Mouse (Mus musculus) T-helper 17 cell (primary cell): ENCODE results near the gene Zfp988.
"Not testable (repeated sequence)": the region's sequence is repeated elsewhere in the genome, so short reads cannot be mapped to it uniquely, and the experiment has no call there.

ENCODE experiments used
- in situ Hi-C, 2 experiments: fragments of 300-600 bp; cut with MboI, MseI; formaldehyde crosslinking; loops; 1 replicate in 1 of 2; 2 replicates in 1 of 2; pipeline ENCODE4 v1.15.1; 2025; ENCODE audit warnings: high pct_unique_total_duplicates in 2 of 2

Zfp988 gene

DNA sequence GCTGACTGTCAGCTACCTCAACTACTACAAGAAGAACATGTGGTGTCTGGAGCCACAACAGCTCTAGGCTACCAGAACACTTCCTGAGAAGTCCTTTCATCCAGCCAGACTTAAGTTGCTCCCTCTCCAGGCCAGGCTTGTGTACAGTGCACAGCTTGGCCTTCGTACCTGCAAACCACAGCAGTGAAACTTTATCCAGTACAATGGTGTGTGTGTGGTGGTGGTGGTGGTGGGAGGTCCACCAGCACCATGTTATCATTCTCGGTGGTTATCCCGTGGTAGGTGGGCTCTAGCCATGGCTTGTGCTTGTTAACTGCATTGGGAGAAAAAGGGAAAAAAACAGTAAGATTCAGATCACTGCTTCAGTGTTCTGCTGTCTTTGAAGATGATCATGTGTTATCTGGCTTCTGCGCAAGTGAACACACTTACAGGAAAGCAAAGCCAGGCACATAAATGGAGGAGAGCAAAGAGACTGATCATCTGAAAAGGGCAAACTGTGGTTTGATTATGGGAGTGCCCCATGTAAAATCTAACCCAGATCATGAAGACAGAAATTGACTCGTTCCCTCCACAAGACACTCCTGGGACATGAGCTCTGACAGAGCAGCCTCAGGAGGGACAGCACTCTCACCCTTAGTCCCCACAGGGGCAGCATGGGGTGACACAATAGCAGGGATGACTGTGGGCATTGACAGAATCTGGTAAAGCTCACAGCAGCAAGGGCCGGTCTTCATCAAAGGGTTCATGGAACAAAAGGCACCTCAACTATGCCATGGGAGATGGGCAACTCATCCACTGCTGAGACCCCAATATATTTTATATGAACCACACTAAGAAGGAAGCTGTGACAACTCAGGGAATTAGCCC lies 37.8 kb downstream of the Zfp988 start:
- in situ Hi-C loops, result not testable (repeated sequence)

- in situ Hi-C loops, result loop anchor here in 1 of 2 experiments (5.0 kb wide), 1 partner anchor 533 kb away; no protein-coding TSS in a partner anchor
These were observed 39.6 kb downstream of the Zfp988 start for GRCm38 (mm10) chr4:147345061-147345554.

GRCm38 (mm10) chr4:147346361-147347035 lies 41.0 kb downstream of the Zfp988 start:
- in situ Hi-C loops, result loop anchor here in 1 of 2 experiments (5.0 kb wide), 1 partner anchor 534 kb away; no protein-coding TSS in a partner anchor

- in situ Hi-C loops, result loop anchor here in 1 of 2 experiments (5.0 kb wide), 1 partner anchor 535 kb away; no protein-coding TSS in a partner anchor
These were observed 41.8 kb downstream of the Zfp988 start for GRCm38 (mm10) chr4:147347300-147347699.

GRCm38 (mm10) chr4:147347880-147348279 lies 42.4 kb downstream of the Zfp988 start:
- in situ Hi-C loops, result loop anchor here in 1 of 2 experiments (5.0 kb wide), 1 partner anchor 536 kb away; no protein-coding TSS in a partner anchor

- in situ Hi-C loops, result loop anchor here in 1 of 2 experiments (5.0 kb wide), 1 partner anchor 536 kb away; no protein-coding TSS in a partner anchor
These were observed 42.9 kb downstream of the Zfp988 start for GRCm38 (mm10) chr4:147348401-147348800.

GRCm38 (mm10) chr4:147348906-147349686 lies 43.6 kb downstream of the Zfp988 start:
- in situ Hi-C loops, result loop anchor here in 1 of 2 experiments (5.0 kb wide), 1 partner anchor 537 kb away; no protein-coding TSS in a partner anchor

DNA sequence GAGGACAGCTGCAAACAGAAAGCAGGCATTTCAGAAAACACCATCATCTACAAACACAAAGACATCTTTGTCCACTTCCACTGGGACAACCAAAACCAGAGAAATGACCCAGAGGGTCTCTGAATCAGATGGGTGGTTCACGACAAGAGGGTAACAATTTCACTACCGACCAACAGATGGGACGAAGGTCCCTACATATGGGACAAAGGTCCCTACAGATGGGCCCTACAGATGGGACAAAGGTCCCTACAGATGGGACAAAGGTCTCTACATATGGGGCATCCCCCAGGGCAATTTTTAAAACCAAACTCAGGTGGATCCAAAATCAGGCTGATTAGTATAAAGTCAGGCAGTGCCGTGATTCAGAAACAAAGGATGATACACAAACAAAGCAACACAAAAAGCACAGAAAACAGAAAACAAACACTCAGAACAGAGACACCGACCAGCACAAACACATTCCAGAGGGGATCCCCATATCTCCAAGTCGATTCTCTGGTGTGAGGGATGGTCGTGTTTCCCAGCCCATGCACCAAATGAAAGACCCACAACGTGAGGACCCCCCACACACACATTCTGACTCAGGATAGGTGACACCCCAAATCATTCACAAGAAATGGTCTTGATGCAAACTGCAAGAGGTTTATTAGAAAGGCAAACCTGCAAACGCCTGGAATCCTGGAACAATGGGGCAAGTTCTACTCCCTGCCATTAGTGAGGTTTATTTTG lies 44.4 kb downstream of the Zfp988 start:
- in situ Hi-C loops, result loop anchor here (5.0 kb wide), 4 partner anchors 302 to 1203 kb away; no protein-coding TSS in a partner anchor

DNA sequence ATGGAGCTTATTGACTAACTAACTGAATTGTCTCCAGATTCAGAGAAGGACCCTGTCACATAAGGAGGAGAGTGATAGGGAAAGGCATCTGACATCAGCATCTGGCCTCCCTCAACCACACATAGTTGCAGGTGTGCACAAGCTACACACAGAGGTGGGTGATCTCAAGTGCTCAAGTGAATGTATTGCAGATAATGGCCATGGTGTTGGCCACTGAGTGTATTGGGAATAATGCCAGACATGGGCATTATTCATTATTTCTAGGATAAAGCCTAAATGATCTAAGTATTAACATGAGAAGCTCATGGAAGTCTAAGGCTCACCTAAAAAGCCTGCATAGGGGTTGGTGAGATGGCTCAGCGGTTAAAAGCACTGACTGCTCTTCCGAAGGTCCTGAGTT lies 45.1 kb downstream of the Zfp988 start:
- in situ Hi-C loops, result loop anchor here (5.0 kb wide), 3 partner anchors 302 to 1203 kb away; no protein-coding TSS in a partner anchor

- in situ Hi-C loops, result loop anchor here (5.0 kb wide), 3 partner anchors 301 to 1204 kb away; no protein-coding TSS in a partner anchor
These were observed 46.0 kb downstream of the Zfp988 start for GRCm38 (mm10) chr4:147351376-147351980.

DNA sequence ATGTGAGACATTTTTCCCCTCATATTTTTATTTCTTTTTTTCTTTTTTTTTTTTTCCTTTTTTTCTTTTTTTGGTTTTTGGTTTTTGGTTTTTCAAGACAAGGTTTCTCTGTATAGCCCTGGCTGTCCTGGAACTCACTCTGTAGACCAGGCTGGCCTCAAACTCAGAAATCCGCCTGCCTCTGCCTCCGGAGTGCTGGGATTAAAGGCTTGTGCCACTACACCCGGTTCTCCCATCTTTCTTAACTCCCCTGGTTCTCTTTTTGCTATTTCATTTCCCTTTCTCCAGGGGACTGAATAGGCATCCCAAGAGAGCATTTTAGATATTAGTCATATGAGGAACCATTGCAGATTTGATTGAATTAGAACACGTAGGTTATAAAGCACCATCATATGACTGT lies 48.2 kb downstream of the Zfp988 start:
- in situ Hi-C loops, result loop anchor here (5.0 kb wide), 3 partner anchors 299 to 1206 kb away; no protein-coding TSS in a partner anchor

DNA sequence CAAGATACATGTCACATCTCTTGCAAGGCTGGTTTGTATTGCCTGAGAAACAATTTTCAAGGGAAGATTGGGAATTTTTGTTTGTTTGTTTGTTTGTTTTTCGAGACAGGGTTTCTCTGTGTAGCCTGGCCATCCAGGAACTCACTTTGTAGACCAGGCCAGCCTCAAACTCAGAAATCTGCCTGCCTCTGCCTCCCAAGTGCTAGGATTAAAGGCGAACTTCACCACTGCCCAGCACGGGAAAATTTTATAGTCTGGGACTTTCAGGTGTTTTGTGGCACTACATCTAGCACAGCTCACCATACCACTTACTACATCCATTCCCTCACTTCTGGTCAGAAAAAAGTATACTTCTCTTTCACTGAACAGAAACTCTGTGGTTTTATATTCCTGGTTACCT lies 50.6 kb downstream of the Zfp988 start:
- in situ Hi-C loops, result not testable (repeated sequence)

GRCm38 (mm10) chr4:147357195-147357594 lies 51.7 kb downstream of the Zfp988 start:
- in situ Hi-C loops, result not testable (repeated sequence)

GRCm38 (mm10) chr4:147361003-147361402 lies 55.5 kb downstream of the Zfp988 start, which contains the start of gene Zfp978:
Zfp978 (plus strand) TSS chr4:147361303.
- in situ Hi-C loops, result loop anchor here in 1 of 2 experiments (5.0 kb wide), 1 partner anchor 879 kb away; no protein-coding TSS in a partner anchor

DNA sequence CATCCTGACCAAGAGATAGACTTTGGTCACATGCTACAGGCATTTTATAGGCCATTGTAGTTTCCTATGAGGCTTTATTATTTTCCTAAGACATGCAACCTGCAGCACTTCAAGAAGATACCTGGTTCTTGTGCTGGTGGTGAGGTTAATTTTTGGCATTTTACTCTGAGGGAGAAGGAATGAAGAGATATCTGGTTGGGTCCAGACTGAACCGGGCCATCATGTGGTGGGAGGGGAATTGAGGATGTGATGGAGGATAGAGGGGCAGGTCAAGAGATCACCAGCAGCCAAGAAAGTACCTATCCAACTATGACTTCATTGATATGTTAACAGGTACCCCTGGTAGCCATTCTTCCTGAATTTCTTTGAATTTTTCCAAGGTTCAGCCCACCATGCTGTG lies 56.4 kb downstream of the Zfp988 start:
- in situ Hi-C loops, result loop anchor here in 1 of 2 experiments (5.0 kb wide), 1 partner anchor 880 kb away; no protein-coding TSS in a partner anchor

DNA sequence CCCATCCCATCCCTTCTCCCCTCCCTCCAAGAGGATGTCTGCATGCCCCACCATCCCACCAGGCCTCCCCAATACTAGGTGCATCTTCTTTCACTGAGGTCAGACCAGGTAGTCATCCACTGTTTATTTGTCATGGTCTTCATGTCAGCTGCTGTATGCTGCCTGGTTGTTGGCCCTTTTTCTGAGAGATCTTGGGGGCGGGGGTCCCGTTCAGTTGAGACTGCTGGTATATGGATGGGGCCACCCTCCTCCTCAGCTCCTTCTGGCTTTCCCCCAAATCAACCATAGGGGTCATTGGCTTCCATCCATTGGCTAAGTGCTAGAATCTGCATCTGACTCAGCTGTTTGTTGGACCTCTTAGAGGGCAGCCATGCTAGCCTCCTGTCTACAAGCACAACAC lies 64.1 kb downstream of the Zfp988 start:
- in situ Hi-C loops, result loop anchor here in 1 of 2 experiments (5.0 kb wide), 1 partner anchor 132 kb away; no protein-coding TSS in a partner anchor

GRCm38 (mm10) chr4:147383199-147383598 lies 77.7 kb downstream of the Zfp988 start:
- in situ Hi-C loops, result not testable (repeated sequence)
